Mouse (Mus musculus) cerebellum, adult (tissue): ENCODE results near the gene Sparcl1.

Experiments
- ATAC-seq: cut with Nextera tagmentation; 2 replicates; pipeline ENCODE4 v1.9.2; 2017; ENCODE audit warnings: mild to moderate bottlenecking, moderate library complexity, mixed read lengths; ENCODE audit not compliant: insufficient number of reproducible peaks, low FRiP score, low TSS enrichment

Sparcl1 gene

GRCm38 (mm10) chr5:104112016-104112415 is 1.5 kb downstream of the Sparcl1 start:
- ATAC-seq = no peak

DNA sequence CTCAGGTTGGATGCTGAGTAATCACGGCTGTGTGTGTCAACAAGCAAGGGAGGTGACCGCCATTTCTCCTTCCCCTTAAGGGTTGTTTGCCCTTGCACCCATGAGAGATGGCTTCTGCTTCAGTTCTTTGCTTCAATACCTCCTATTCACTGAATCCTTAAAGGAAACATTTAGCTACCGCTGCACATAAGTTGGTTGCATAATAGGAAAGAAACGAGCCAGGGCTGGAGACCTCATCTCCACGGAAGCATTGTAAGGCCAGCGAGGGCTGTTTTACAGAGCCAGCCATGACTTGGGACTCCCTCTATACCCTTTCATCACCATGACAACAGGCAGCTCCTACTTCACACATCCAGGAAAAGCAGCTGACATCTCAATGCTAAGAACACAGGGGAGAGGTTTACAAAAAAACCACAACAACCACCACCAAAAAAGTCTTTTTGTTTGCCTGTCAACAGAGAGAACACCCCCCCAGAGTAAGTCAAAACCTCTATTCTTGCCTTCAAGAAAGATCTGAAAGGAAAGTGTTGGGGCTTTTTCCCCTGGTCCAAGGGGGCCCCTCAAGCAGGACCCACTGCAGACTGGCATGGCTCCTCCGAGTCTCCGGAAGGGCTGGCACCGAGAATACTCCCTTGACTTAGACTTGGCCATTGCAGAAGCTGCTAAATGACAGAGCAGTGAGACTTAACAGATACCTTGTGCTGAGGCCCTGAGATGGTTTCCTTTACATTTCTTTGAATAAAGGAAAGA is 3.2 kb downstream of the Sparcl1 start:
- ATAC-seq = no peak

- no peak for ATAC-seq
Measured at GRCm38 (mm10) chr5:104109516-104109915, 4.0 kb downstream of the Sparcl1 start.

GRCm38 (mm10) chr5:104108879-104109369 is 4.6 kb downstream of the Sparcl1 start:
- ATAC-seq = no peak

DNA sequence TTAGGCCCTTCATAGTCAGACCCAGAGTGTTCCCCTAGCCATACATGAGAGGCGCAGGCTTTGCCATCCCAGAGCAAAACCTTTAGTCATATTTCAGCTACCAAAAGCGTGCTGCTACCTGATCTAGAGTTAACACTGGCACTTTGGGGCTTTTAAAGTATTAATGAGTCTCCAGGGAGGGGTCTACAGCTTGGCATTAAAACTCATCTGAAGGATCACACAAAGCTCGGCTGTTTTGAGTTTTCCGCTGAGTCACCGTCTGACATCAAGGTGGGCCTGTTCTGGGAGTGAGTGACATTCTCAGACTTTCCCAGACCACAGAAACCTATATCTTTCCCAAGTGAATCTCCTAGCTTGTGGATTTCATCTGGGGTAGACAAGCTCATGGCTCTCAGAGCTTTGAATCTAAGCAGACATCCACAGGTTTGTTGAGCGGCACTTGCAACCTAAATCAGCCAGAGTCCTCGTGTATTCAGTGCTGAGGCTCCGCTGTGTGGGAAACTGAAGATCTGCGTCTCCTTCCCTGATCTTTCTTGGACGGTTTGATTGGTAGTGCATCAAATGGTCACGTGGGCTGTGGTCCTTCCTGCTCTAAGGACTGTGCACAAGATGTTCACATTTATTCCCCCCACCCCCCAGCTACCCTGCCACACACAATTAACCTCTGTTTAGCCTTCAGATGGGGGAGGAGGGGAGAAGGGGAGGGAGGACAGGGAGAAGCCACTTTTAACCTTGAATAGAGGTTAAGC is 5.2 kb downstream of the Sparcl1 start:
- ATAC-seq = no peak

DNA sequence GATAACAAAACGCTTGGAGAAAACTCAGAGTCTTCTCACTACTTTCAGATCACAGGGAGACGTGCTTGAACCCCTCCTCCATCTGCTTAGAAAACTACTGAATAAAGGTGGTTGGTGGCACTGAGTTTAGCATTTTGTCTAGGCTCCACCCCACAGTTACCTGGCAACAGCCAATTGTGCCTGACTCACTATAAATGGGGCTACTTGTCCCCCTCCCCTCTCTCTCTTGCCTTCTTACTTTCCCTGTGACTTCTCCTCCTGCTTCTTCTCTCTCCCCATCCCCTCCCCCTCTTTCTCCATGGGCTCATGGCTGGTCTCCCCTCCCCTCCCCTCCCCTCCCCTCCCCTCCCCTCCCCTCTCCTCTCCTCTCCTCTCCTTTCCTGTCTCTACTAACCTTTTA is 9.4 kb downstream of the Sparcl1 start:
- no peak for ATAC-seq

DNA sequence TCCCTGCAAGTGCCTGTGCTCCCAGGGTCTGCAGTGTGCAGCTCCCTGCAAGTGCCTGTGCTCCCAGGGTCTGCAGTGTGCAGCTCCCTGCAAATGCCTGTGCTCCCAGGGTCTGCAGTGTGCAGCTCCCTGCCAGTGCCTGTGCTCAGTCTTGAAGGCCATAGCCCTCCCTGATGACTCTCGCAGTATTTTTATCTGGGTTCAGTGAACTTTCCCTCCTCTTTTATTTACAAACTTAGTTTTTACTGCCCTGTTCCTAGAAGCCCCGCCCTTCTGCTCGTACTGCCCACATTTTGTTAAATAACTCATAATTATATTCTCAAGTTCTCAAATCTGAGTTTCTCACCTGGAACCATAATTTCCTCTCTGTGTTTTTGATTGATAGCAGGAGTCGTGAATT is 10.4 kb downstream of the Sparcl1 start:
- no peak for ATAC-seq

- ATAC-seq = no peak
Measured at GRCm38 (mm10) chr5:104101678-104102531, 11.6 kb downstream of the Sparcl1 start.

- no peak for ATAC-seq
Measured at GRCm38 (mm10) chr5:104096078-104096938, 17.2 kb downstream of the Sparcl1 start.

- no peak for ATAC-seq
Measured at GRCm38 (mm10) chr5:104095416-104096077, 18.0 kb downstream of the Sparcl1 start.

GRCm38 (mm10) chr5:104089751-104090150 is 23.8 kb downstream of the Sparcl1 start:
- ATAC-seq = no peak

GRCm38 (mm10) chr5:104085366-104085765 is 28.2 kb downstream of the Sparcl1 start:
- no peak for ATAC-seq

DNA sequence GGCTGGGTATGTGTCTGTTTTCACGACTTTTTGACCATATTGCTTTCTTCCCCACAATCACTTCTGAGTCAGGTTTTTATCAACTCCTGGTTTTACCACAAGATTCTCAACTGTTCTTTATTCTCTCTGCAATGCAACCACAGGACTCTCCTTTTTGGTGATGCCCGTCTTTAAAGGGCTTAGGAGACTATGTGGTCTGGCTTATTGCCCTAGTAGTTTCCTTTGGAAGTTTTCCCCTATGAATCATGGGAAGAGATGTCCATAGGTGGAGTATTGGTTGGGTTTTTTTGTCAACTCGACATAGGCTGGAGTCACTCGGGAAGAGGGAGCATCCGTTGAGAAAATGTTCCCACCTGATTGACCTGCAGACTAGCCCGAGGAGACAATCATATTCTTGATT is 32.8 kb downstream of the Sparcl1 start:
- ATAC-seq = no peak

- ATAC-seq = no peak
Measured at GRCm38 (mm10) chr5:104077508-104077907, 36.0 kb downstream of the Sparcl1 start, which contains the start of gene Gm17660. Gm17660 (minus strand) TSS chr5:104077608.

- no peak for ATAC-seq
Measured at GRCm38 (mm10) chr5:104076361-104076760, 37.2 kb downstream of the Sparcl1 start.

DNA sequence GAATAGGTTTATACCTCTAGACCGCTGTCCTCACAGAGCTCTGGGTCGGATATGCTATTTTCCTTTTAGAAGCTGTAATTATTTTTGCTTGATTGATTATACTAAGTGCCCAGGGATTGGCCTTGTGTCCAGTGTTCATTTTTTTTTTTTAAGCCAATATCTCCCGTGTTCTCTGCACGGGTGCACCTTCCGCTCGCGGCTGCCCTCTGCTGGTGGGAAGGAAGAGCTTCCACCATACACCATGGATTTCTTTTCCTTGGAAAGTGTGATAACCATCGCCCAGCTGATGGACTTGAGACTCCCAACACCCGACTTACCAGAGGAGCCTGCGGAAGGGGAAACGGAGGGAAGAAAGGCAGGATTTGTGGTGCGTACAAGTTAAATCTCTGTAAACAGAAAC is 39.1 kb downstream of the Sparcl1 start:
- ATAC-seq = peak; percentile 56; the same call in 1 of the 2 replicates

GRCm38 (mm10) chr5:104073602-104074001 is 39.9 kb downstream of the Sparcl1 start:
- no peak for ATAC-seq

- ATAC-seq = no peak
Measured at GRCm38 (mm10) chr5:104072272-104072886, 41.2 kb downstream of the Sparcl1 start.

DNA sequence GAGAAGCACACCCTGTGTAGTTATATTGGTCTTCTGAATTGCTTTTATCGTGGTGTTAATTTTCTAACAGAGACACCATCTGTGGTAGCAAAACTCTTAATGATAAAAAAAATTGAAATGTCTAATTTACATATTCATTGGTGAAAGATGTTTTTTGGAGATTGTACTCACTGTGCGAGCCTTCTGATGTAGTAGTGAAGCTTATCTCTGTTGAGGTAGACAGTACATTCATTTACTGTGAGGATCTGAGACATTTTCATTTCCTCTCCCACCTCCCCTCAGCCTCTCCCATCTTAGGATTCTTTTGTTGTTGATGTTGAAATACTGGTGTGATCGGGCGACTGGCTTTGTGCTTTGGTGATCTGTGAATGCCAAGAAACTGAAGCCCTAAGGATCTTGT is 42.5 kb downstream of the Sparcl1 start:
- ATAC-seq = no peak
